Mouse (Mus musculus): ENCODE results near the gene Ola1. TPM values are rescaled to one million over a fixed set of nuclear protein-coding genes. Genes with fewer than 3 reads are reported as not detected.

The Ola1 gene
- total RNA-seq, 2 experiments from 2014 or later: 116 to 117 TPM

Other genes with a start within 250 kb of the Ola1 start
- gene Sp3, start 238.5 kb downstream of the Ola1 start, total RNA-seq (2021): 10 to 100 TPM; 59.5 to 62.5 TPM
- not detected for gene Gm11084, start 232.2 kb downstream of the Ola1 start, total RNA-seq (2021)
- 1 to 10 TPM; 2.9 to 3.6 TPM for gene Sp9, start 53.0 kb upstream of the Ola1 start, total RNA-seq (2021)
- 10 to 100 TPM; 17.3 to 27.5 TPM for gene Scrn3, start 93.7 kb upstream of the Ola1 start, total RNA-seq (2021)
- gene Cir1, start 93.8 kb upstream of the Ola1 start, total RNA-seq (2021): 10 to 100 TPM; 27.0 to 29.3 TPM
- gene Gpr155, start 167.6 kb upstream of the Ola1 start, total RNA-seq (2021): 10 to 100 TPM; 54.9 to 62.0 TPM

All from layer of hippocampus, postnatal 25 days (tissue).